Mouse (Mus musculus) limb, embryonic 14.5 days (tissue): Measurements from ENCODE around the gene Vpreb3. TPM values are rescaled to one million over a fixed set of nuclear protein-coding genes. Genes with fewer than 3 reads are reported as not detected.

ENCODE experiments used
- ATAC-seq: fragments of 200-750 bp; cut with Nextera tagmentation; 2 replicates; pipeline ENCODE4 v1.8.0; 2017; ENCODE audit warnings: low read depth, moderate number of reproducible peaks, moderate TSS enrichment; ENCODE audit not compliant: low FRiP score
- DNase-seq: peaks from one replicate; pipeline ENCODE4 v3.0.0-alpha.2; 2015; ENCODE audit warnings: low spot score
- H3K27ac ChIP-seq: fragments of 300-500 bp; sonication (generic); replicated peaks from 2 replicates; pipeline ENCODE4 v1.5.1; 2014; ENCODE audit warnings: low read depth, mild to moderate bottlenecking, low read length, moderate library complexity, mixed read lengths
- H3K27me3 ChIP-seq: fragments of 300-500 bp; sonication (generic); 2 replicates; pipeline ENCODE4 v1.6.1; 2014; ENCODE audit warnings: low read length, mixed read lengths; ENCODE audit not compliant: control insufficient read depth, insufficient read depth
- H3K36me3 ChIP-seq: fragments of 300-500 bp; sonication (generic); 2 replicates; pipeline ENCODE4 v1.6.1; 2014; ENCODE audit warnings: mild to moderate bottlenecking, low read length, moderate library complexity, mixed read lengths; ENCODE audit not compliant: control insufficient read depth, insufficient read depth
- H3K4me1 ChIP-seq: fragments of 300-500 bp; sonication (generic); 2 replicates; pipeline ENCODE4 v1.6.1; 2014; ENCODE audit warnings: antibody characterized with exemption, low read length, mixed read lengths; ENCODE audit not compliant: control insufficient read depth, insufficient read depth
- H3K4me2 ChIP-seq: fragments of 300-500 bp; sonication (generic); replicated peaks from 2 replicates; pipeline ENCODE4 v1.6.1; 2014; ENCODE audit warnings: low read depth, mild to moderate bottlenecking, low read length, moderate library complexity; ENCODE audit not compliant: severe bottlenecking
- H3K4me3 ChIP-seq: fragments of 300-500 bp; sonication (generic); replicated peaks from 2 replicates; pipeline ENCODE4 v1.5.1; 2014; ENCODE audit warnings: low read length
- H3K9ac ChIP-seq: fragments of 300-500 bp; sonication (generic); 2 replicates; pipeline ENCODE4 v1.6.1; 2014; ENCODE audit warnings: mild to moderate bottlenecking, low read depth, low read length, moderate library complexity; ENCODE audit not compliant: severe bottlenecking
- H3K9me3 ChIP-seq: fragments of 300-500 bp; sonication (generic); 2 replicates; pipeline ENCODE4 v1.6.1; 2016; ENCODE audit warnings: low read length; ENCODE audit not compliant: control insufficient read depth
- POLR2A ChIP-seq: fragments of 200-500 bp; IDR thresholded peaks from 2 replicates; pipeline ENCODE4 v1.8.0; 2012; ENCODE audit warnings: inconsistent platforms, mild to moderate bottlenecking, moderate library complexity, borderline replicate concordance; ENCODE audit not compliant: insufficient read depth, insufficient read length; ENCODE audit errors: extremely low read depth
- WGBS: fragments of 180-500 bp; shearing (Covaris S2); extraction: QIAGEN DNeasy Blood & Tissue Kit; methylation state at CpG from one replicate; pipeline ENCODE4 v1.1.7; 2014; 5-methylcytosine and 5-hydroxymethylcytosine counted together
- polyA plus RNA-seq, 2 experiments: library from polyadenylated mRNA; depleted of rRNA in 1 of 2; stranded (reverse) in 1 of 2; unstranded in 1 of 2; fragments of >200 nt; fragmentation: Nextera tagmentation in 1 of 2; extraction: Ambion mirVana in 1 of 2; gene quantifications; 2 replicates each; pipeline versions ENCODE4 v1.2.1 to v1.2.3; 2012 to 2014

Gene Vpreb3
- polyA plus RNA-seq, 2 experiments: 0.15 to 0.76 TPM

DNA sequence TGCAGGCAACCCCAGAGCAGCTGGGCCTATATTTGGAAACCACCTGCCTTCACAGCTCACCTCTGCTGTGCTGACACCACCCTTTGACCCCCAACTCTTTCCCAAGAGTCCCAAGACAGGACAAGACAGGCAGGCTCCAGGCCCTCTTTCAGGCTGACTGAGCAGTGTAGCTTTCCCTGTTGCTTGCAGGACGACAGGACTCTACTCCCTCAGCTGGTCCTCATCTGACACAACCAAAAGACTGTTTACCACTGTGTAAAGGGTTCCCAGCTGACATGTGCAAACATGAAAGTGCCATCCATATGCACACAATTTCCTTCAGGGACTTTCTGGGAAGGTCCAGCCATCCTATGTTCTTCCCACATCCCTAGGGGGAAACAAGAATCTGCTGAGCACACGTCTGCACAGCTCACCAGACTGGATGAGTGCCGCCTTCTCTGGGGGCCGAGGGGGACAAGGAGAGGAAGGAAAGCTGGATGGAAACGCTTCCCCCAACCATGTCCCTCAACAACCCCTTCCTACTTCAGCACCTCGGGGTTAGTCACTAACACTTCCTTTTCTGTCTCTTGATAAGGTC lies 29.8 kb upstream of the Vpreb3 start:
- ATAC-seq: no peak
- no peak for TF ChIP-seq POLR2A
- Histone ChIP-seq H3K27ac (no peak overlapping the region; the same call in 1 of the 2 replicates), H3K9me3 (no peaks in the 10 kb centered on the region), H3K9ac (no peak overlapping the region), H3K4me2 (no peak overlapping the region), H3K4me1 (peaks cover 10% of the 10 kb centered on the region; the same call in 1 of the 2 replicates), H3K36me3 (peaks cover 77% of the 10 kb centered on the region), H3K27me3 (no peaks in the 10 kb centered on the region), H3K4me3 (no peak overlapping the region)
- no peak for DNase-seq
- WGBS: 53% methylated on average over 6 of the region's 6 CpGs

DNA sequence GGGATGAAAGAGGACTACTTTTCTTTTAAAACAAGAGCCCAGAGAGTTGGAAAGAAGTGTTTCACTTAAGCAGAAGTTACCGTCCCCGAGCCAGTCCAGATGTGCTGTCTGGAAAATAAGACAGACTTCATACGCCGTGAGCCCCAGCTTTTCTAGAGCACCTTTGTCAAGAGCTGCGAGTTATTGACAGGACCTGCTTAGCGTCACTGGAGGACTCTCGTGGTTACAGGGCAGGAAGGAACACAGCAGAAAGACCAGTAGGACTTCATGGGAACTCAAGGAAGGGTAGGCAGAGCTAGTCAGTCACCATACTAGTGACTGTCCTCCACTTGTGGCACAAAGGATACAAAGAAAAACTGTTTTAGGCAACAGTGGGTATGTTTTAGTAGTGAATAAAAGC lies 27.3 kb upstream of the Vpreb3 start:
- Histone ChIP-seq H3K27me3 (no peaks in the 10 kb centered on the region), H3K4me1 (peaks cover 24% of the 10 kb centered on the region), H3K36me3 (peaks cover 74% of the 10 kb centered on the region), H3K9me3 (no peaks in the 10 kb centered on the region), H3K4me3 (no peak overlapping the region), H3K4me2 (no peak overlapping the region), H3K27ac (no peak overlapping the region), H3K9ac (no peak overlapping the region)
- ATAC-seq (no peak), DNase-seq (no peak)
- WGBS: 67% methylated on average over 7 of the region's 7 CpGs
- no peak for TF ChIP-seq POLR2A

DNA sequence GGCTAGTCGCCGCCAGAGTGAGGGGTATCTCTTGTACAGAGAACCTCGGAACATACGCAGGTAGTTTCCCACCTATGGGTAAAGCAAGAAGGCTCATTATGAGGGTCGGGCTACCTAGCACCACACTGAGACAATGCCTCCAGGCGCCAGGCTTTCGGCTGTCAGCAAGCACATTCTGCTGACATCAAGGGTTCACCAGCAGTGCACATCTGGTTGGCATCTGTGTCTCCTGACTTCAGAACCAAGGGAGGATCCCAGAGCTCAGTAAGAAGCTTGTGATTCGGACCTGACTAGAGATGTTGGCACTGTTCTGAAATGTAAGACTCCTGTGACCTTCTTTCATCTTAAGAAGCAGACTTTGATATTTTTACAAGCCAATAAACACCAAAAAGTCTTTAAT lies 26.0 kb upstream of the Vpreb3 start:
- DNase-seq (peak; percentile 73), ATAC-seq (0 out of 2 replicates have a peak, but pooled peaks have one; percentile 6)
- Histone ChIP-seq H3K4me1 (peaks cover 24% of the 10 kb centered on the region), H3K27ac (0 out of 2 replicates have a peak overlapping the region, but pooled peaks have one; percentile 65), H3K9me3 (no peaks in the 10 kb centered on the region), H3K36me3 (peaks cover 61% of the 10 kb centered on the region), H3K4me3 (no peak overlapping the region), H3K9ac (no peak overlapping the region), H3K27me3 (no peaks in the 10 kb centered on the region), H3K4me2 (no peak overlapping the region; the same call in 1 of the 2 replicates)
- 29% methylated on average over 8 of the region's 8 CpGs for WGBS
- no peak for TF ChIP-seq POLR2A

DNA sequence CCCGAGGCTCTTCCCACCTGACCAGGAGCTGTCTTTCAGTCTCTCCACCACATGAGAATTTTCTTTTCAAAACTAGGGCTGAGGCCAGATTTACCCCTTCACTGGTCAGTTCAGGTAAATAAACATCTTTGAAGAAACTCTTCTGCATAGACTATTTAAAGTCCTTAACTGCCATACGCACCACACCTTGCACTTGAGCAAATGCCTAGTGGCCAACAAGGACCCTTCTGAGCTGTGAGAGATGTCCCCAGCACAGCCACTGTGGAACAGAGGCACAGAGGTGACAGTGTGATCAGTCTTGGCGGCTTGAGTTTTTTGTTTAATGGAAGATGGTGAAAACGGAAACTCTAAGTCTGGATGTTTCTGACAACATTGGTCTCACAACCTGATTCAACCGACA lies 23.8 kb upstream of the Vpreb3 start:
- TF ChIP-seq POLR2A: no peak
- H3K4me1 ChIP-seq: peaks cover 24% of the 10 kb centered on the region

GRCm38 (mm10) chr10:75921026-75921725 lies 21.7 kb upstream of the Vpreb3 start, which contains the start of gene Smarcb1:
Gene Smarcb1, minus strand, starts transcription at chr10:75921617.
- under 1% methylated on average over 66 of the region's 76 CpGs for WGBS
- peaks cover 55% of the 10 kb centered on the region for H3K36me3 ChIP-seq
- TF ChIP-seq POLR2A: 0 out of 2 replicates have a peak, but pooled peaks have one; percentile 74
- H3K4me1 ChIP-seq: peaks cover 24% of the 10 kb centered on the region
- DNase-seq: peak; percentile 95
- H3K4me2 ChIP-seq: peak within 1 kb of the TSS; percentile 70
- no peaks in the 10 kb centered on the region for H3K9me3 ChIP-seq
- peak; percentile 91 for ATAC-seq
- H3K27ac ChIP-seq: peak within 1 kb of the TSS; percentile 92
- H3K27me3 ChIP-seq: no peaks in the 10 kb centered on the region
- H3K9ac ChIP-seq: peak within 1 kb of the TSS; percentile 94
- H3K4me3 ChIP-seq: peak within 1 kb of the TSS; percentile 80

More for the DNA sequence above, 23.8 kb upstream of the Vpreb3 start:
- Histone ChIP-seq H3K4me3 (no peak overlapping the region), H3K4me2 (no peak overlapping the region), H3K9me3 (no peaks in the 10 kb centered on the region), H3K27ac (no peak overlapping the region), H3K36me3 (peaks cover 55% of the 10 kb centered on the region), H3K9ac (no peak overlapping the region), H3K27me3 (no peaks in the 10 kb centered on the region)
- DNase-seq (no peak), ATAC-seq (no peak)
- WGBS: 81% methylated on average over 5 of the region's 5 CpGs
